Mouse (Mus musculus) kidney, adult 2 months (tissue): ENCODE results near the gene 4921524J17Rik. TPM values are rescaled to one million over a fixed set of nuclear protein-coding genes. Genes with fewer than 3 reads are reported as not detected.

Experiments used
- DNase-seq: peaks from one replicate; pipeline ENCODE4 v3.0.0; 2021
- H3K27ac ChIP-seq: fragments of 200-500 bp; 2 replicates; pipeline ENCODE4 v1.5.1; 2012; ENCODE audit warnings: low read depth, low read length, control low read depth, inconsistent platforms; ENCODE audit not compliant: insufficient read depth
- H3K27me3 ChIP-seq: fragments of 200-500 bp; replicated peaks from 2 replicates; pipeline ENCODE4 v1.6.1; 2012; ENCODE audit warnings: mild to moderate bottlenecking, moderate library complexity, low read length, inconsistent platforms; ENCODE audit not compliant: control insufficient read depth, insufficient read depth
- H3K36me3 ChIP-seq: fragments of 200-500 bp; 2 replicates; pipeline ENCODE4 v1.6.1; 2012; ENCODE audit warnings: mild to moderate bottlenecking, moderate library complexity, low read length, inconsistent platforms; ENCODE audit not compliant: control insufficient read depth, insufficient read depth
- H3K4me1 ChIP-seq: fragments of 200-500 bp; 2 replicates; pipeline ENCODE4 v1.6.1; 2011; ENCODE audit warnings: low read length; ENCODE audit not compliant: control insufficient read depth, insufficient read depth
- H3K4me3 ChIP-seq: fragments of 200-500 bp; 2 replicates; pipeline ENCODE4 v1.5.1; 2011; ENCODE audit warnings: mild to moderate bottlenecking, low read depth, low read length, control low read depth; ENCODE audit not compliant: insufficient read depth
- CTCF ChIP-seq: fragments of 200-500 bp; conservative IDR thresholded peaks from 2 replicates; pipeline ENCODE4 v1.5.1; 2011; ENCODE audit warnings: low read depth, mild to moderate bottlenecking, control low read depth, low read length, moderate library complexity, mixed read lengths; ENCODE audit not compliant: insufficient read depth, insufficient read length
- POLR2A ChIP-seq: fragments of 200-500 bp; IDR thresholded peaks from one replicate; pipeline ENCODE4 v1.6.1; 2011; ENCODE audit warnings: low read depth, low read length, control low read depth
- WGBS: fragments of 180-500 bp; shearing (Covaris S2); methylation state at CpG from one replicate; pipeline ENCODE4 v1.1.7; 2018; 5-methylcytosine and 5-hydroxymethylcytosine counted together
- polyA plus RNA-seq: library from polyadenylated mRNA; depleted of rRNA; stranded (reverse); fragments of >200 nt; gene quantifications from 2 replicates; pipeline ENCODE4 v1.2.3, GENCODE M21; 2012

Gene 4921524J17Rik
- polyA plus RNA-seq, 1 experiment: 6.9 TPM

- Histone ChIP-seq H3K4me3 (no peak overlapping the region), H3K36me3 (no peaks in the 10 kb centered on the region), H3K4me1 (peaks cover 5% of the 10 kb centered on the region), H3K27me3 (no peaks in the 10 kb centered on the region), H3K27ac (no peak overlapping the region)
- WGBS: 73% methylated on average over 4 of the region's 4 CpGs
- no peak for TF ChIP-seq CTCF
- TF ChIP-seq POLR2A: no peak
- DNase-seq: no peak
Observed at GRCm38 (mm10) chr8:85381926-85382325, 50.7 kb downstream of the 4921524J17Rik start.

GRCm38 (mm10) chr8:85380824-85381209, 51.8 kb downstream of the 4921524J17Rik start:
- no peak for TF ChIP-seq CTCF
- no peak for TF ChIP-seq POLR2A
- H3K4me1 ChIP-seq: peaks cover 5% of the 10 kb centered on the region
- no peaks in the 10 kb centered on the region for H3K36me3 ChIP-seq
- no peaks in the 10 kb centered on the region for H3K27me3 ChIP-seq
- H3K4me3 ChIP-seq: no peak overlapping the region
- peak; percentile 58 for DNase-seq
- 64% methylated on average over 8 of the region's 8 CpGs for WGBS
- peak overlapping the region; percentile 18; the same call in 1 of the 2 replicates for H3K27ac ChIP-seq

- Histone ChIP-seq H3K27ac (peak overlapping the region; percentile 18; the same call in 1 of the 2 replicates), H3K36me3 (no peaks in the 10 kb centered on the region), H3K4me3 (no peak overlapping the region), H3K27me3 (no peaks in the 10 kb centered on the region), H3K4me1 (peaks cover 5% of the 10 kb centered on the region)
- WGBS: 79% methylated on average over 10 of the region's 10 CpGs
- TF ChIP-seq POLR2A (no peak), CTCF (no peak)
- peak; percentile 6 for DNase-seq
Observed at GRCm38 (mm10) chr8:85380123-85380823, 52.4 kb downstream of the 4921524J17Rik start.

- Histone ChIP-seq H3K36me3 (no peaks in the 10 kb centered on the region), H3K27ac (peak overlapping the region; percentile 35; the same call in 1 of the 2 replicates), H3K4me3 (no peak overlapping the region), H3K4me1 (peaks cover 5% of the 10 kb centered on the region), H3K27me3 (no peaks in the 10 kb centered on the region)
- TF ChIP-seq POLR2A (no peak), CTCF (no peak)
- DNase-seq: peak; percentile 53
- WGBS: 32% methylated on average over 2 of the region's 2 CpGs
Observed at GRCm38 (mm10) chr8:85379142-85379781, 53.4 kb downstream of the 4921524J17Rik start.

GRCm38 (mm10) chr8:85376516-85376915, 56.1 kb downstream of the 4921524J17Rik start:
- Histone ChIP-seq H3K4me1 (peaks cover 5% of the 10 kb centered on the region), H3K27ac (no peak overlapping the region), H3K36me3 (no peaks in the 10 kb centered on the region), H3K4me3 (no peak overlapping the region), H3K27me3 (no peaks in the 10 kb centered on the region)
- TF ChIP-seq POLR2A (no peak), CTCF (no peak)
- no peak for DNase-seq
- WGBS: 43% methylated on average over 3 of the region's 3 CpGs

GRCm38 (mm10) chr8:85374286-85374685, 58.3 kb downstream of the 4921524J17Rik start:
- Histone ChIP-seq H3K27me3 (no peaks in the 10 kb centered on the region), H3K4me1 (peaks cover under 1% of the 10 kb centered on the region), H3K4me3 (no peak overlapping the region), H3K36me3 (no peaks in the 10 kb centered on the region), H3K27ac (no peak overlapping the region)
- WGBS: 61% methylated on average over 4 of the region's 4 CpGs
- TF ChIP-seq CTCF: no peak
- no peak for TF ChIP-seq POLR2A
- no peak for DNase-seq

GRCm38 (mm10) chr8:85373435-85374039, 59.1 kb downstream of the 4921524J17Rik start:
- DNase-seq: no peak
- TF ChIP-seq POLR2A: no peak
- no peak for TF ChIP-seq CTCF
- no peaks in the 10 kb centered on the region for H3K4me1 ChIP-seq
- H3K27ac ChIP-seq: no peak overlapping the region
- H3K27me3 ChIP-seq: no peaks in the 10 kb centered on the region
- H3K36me3 ChIP-seq: no peaks in the 10 kb centered on the region
- H3K4me3 ChIP-seq: no peak overlapping the region
- WGBS: 59% methylated on average over 5 of the region's 5 CpGs
